Mouse (Mus musculus) limb, embryonic 11.5 days (tissue): ENCODE results near the gene Cdc5l. TPM values are rescaled to one million over a fixed set of nuclear protein-coding genes. Genes with fewer than 3 reads are reported as not detected.
"Not testable (repeated sequence)": the region's sequence is repeated elsewhere in the genome, so short reads cannot be mapped to it uniquely, and the experiment has no call there.

ENCODE experiments used
- ATAC-seq: fragments of 200-750 bp; cut with Nextera tagmentation; 2 replicates; pipeline ENCODE4 v1.8.0; 2017; ENCODE audit warnings: low read depth; ENCODE audit not compliant: insufficient number of reproducible peaks, low FRiP score, low TSS enrichment
- DNase-seq: peaks from one replicate; pipeline ENCODE4 v3.0.0-alpha.2; 2015; ENCODE audit warnings: low spot score
- H3K27ac ChIP-seq: fragments of 300-500 bp; sonication (generic); replicated peaks from 2 replicates; pipeline ENCODE4 v1.5.1; 2014; ENCODE audit warnings: low read depth, mild to moderate bottlenecking, low read length
- H3K27me3 ChIP-seq: fragments of 300-500 bp; sonication (generic); 2 replicates; pipeline ENCODE4 v1.6.1; 2014; ENCODE audit warnings: mild to moderate bottlenecking, low read length, mixed read lengths; ENCODE audit not compliant: control insufficient read depth, insufficient read depth
- H3K36me3 ChIP-seq: fragments of 300-500 bp; sonication (generic); 2 replicates; pipeline ENCODE4 v1.6.1; 2014; ENCODE audit warnings: mild to moderate bottlenecking, low read length, moderate library complexity, mixed read lengths; ENCODE audit not compliant: control insufficient read depth, insufficient read depth
- H3K4me1 ChIP-seq: fragments of 300-500 bp; sonication (generic); 2 replicates; pipeline ENCODE4 v1.6.1; 2014; ENCODE audit warnings: low read length, mixed read lengths; ENCODE audit not compliant: control insufficient read depth, insufficient read depth
- H3K4me2 ChIP-seq: fragments of 300-500 bp; sonication (generic); 2 replicates; pipeline ENCODE4 v1.6.1; 2014; ENCODE audit warnings: low read depth, mild to moderate bottlenecking, moderate library complexity; ENCODE audit not compliant: severe bottlenecking
- H3K4me3 ChIP-seq: fragments of 300-500 bp; sonication (generic); 2 replicates; pipeline ENCODE4 v1.5.1; 2014; ENCODE audit warnings: low read depth, low read length
- H3K9ac ChIP-seq: fragments of 300-500 bp; sonication (generic); 2 replicates; pipeline ENCODE4 v1.6.1; 2014; ENCODE audit warnings: mild to moderate bottlenecking, low read length
- H3K9me3 ChIP-seq: fragments of 300-500 bp; sonication (generic); 2 replicates; pipeline ENCODE4 v1.6.1; 2016; ENCODE audit warnings: low read length; ENCODE audit not compliant: control insufficient read depth
- WGBS: fragments of 180-500 bp; shearing (Covaris S2); extraction: QIAGEN DNeasy Blood & Tissue Kit; methylation state at CpG from one replicate; pipeline ENCODE4 v1.1.7; 2014; 5-methylcytosine and 5-hydroxymethylcytosine counted together
- polyA plus RNA-seq: library from polyadenylated mRNA; unstranded; fragments of >200 nt; fragmentation: Nextera tagmentation; extraction: Ambion mirVana; gene quantifications from 2 replicates; pipeline ENCODE4 v1.2.1, GENCODE M21; 2014

The Cdc5l gene
- polyA plus RNA-seq, 1 experiment from 2014 or later = 88.4 TPM

GRCm38 (mm10) chr17:45466701-45467100 lies 33.2 kb upstream of the Cdc5l start:
- H3K4me1 ChIP-seq = no peaks in the 10 kb centered on the region
- no peak overlapping the region for H3K4me3 ChIP-seq
- H3K27me3 ChIP-seq = no peaks in the 10 kb centered on the region
- no peak overlapping the region for H3K9ac ChIP-seq
- no peak overlapping the region for H3K4me2 ChIP-seq
- WGBS = 69% methylated on average over 2 of the region's 2 CpGs
- ATAC-seq (no peak), DNase-seq (no peak)
- H3K27ac ChIP-seq = no peak overlapping the region
- H3K36me3 ChIP-seq = no peaks in the 10 kb centered on the region
- H3K9me3 ChIP-seq = no peaks in the 10 kb centered on the region

DNA sequence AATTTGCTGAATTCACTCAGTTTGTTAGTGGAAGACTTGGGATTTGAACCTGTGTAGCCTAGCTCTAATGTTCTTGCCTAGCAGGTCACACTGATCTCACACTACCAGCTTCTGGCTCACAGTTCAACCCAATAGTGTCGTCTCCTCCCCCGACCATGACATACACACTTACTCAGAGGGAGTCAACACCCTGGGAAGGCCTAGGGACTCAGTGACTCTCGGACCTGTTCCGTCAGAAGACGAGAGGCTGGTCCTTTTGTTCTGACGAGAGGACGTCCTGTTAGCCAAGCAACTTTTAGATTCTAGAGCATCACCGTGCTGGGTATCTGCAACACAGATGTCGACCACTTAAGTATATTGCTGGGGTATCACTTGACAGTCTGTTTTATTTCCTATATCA lies 30.7 kb upstream of the Cdc5l start:
- DNase-seq = no peak
- no peak for ATAC-seq
- WGBS = 90% methylated on average over 9 of the region's 9 CpGs

GRCm38 (mm10) chr17:45462506-45462905 lies 29.0 kb upstream of the Cdc5l start:
- DNase-seq (no peak), ATAC-seq (no peak)
- Histone ChIP-seq H3K4me3 (no peak overlapping the region), H3K9ac (no peak overlapping the region), H3K4me2 (no peak overlapping the region), H3K4me1 (no peaks in the 10 kb centered on the region), H3K36me3 (no peaks in the 10 kb centered on the region), H3K27ac (no peak overlapping the region), H3K27me3 (no peaks in the 10 kb centered on the region), H3K9me3 (no peaks in the 10 kb centered on the region)
- 98% methylated on average over 4 of the region's 4 CpGs for WGBS

More for the DNA sequence above, 30.7 kb upstream of the Cdc5l start:
- Histone ChIP-seq H3K9ac (no peak overlapping the region), H3K27me3 (no peaks in the 10 kb centered on the region), H3K4me1 (no peaks in the 10 kb centered on the region), H3K27ac (no peak overlapping the region), H3K4me3 (no peak overlapping the region), H3K36me3 (no peaks in the 10 kb centered on the region), H3K9me3 (no peaks in the 10 kb centered on the region), H3K4me2 (no peak overlapping the region)

- no peak overlapping the region for H3K4me3 ChIP-seq
- DNase-seq (no peak), ATAC-seq (no peak)
- H3K27me3 ChIP-seq = no peaks in the 10 kb centered on the region
- 84% methylated on average over 8 of the region's 8 CpGs for WGBS
- H3K9me3 ChIP-seq = no peaks in the 10 kb centered on the region
- H3K36me3 ChIP-seq = no peaks in the 10 kb centered on the region
- no peak overlapping the region for H3K27ac ChIP-seq
- no peaks in the 10 kb centered on the region for H3K4me1 ChIP-seq
- no peak overlapping the region for H3K9ac ChIP-seq
- H3K4me2 ChIP-seq = no peak overlapping the region
These were observed 25.5 kb upstream of the Cdc5l start for GRCm38 (mm10) chr17:45459062-45459461.

DNA sequence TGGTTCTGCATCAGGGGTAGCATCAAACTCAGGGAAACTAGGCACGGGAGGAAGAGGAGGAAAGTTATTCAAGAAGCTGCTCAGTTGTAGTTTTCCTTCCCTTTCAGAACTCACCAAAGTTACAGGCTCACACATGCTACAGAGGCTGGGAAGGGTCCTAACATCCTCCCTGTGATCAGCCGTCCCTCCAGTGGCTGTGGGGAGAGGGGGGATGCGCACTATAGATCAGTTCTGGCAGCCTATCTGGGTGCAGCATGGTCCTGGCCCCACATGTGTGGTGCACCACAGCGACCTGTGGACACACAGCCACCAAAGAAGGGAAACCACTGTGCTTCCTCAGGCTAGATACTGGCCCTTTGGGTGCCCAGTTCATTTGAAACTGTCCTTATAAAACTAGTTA lies 25.0 kb upstream of the Cdc5l start:
- whole genome bisulfite sequencing = 77% methylated on average over 4 of the region's 4 CpGs
- Histone ChIP-seq H3K27ac (no peak overlapping the region), H3K36me3 (no peaks in the 10 kb centered on the region), H3K9ac (no peak overlapping the region), H3K4me3 (no peak overlapping the region), H3K27me3 (no peaks in the 10 kb centered on the region), H3K4me2 (no peak overlapping the region), H3K9me3 (no peaks in the 10 kb centered on the region), H3K4me1 (no peaks in the 10 kb centered on the region)
- DNase-seq (no peak), ATAC-seq (no peak)

DNA sequence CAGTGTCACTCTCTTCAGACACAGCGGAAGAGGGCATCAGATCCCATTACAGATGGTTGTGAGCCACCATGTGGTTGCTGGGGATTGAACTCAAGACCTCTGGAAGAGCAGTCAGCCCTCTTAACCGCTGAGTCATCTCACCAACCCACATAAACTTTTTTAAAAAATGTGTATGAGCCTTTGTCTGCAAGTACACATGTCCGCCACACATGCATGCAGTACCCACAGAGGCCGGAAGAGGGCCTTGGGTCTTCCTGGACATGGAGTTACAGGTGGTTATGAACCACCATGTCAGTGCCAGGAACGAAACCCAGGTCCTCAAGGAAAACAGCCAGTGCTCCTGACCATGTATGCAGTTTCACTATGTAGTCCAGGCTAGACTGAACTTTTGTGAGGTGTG lies 23.9 kb upstream of the Cdc5l start:
- 92% methylated on average over 5 of the region's 5 CpGs for WGBS
- no peaks in the 10 kb centered on the region for H3K9me3 ChIP-seq
- no peak overlapping the region for H3K9ac ChIP-seq
- no peak overlapping the region for H3K27ac ChIP-seq
- H3K36me3 ChIP-seq = no peaks in the 10 kb centered on the region
- H3K4me2 ChIP-seq = no peak overlapping the region
- DNase-seq (no peak), ATAC-seq (no peak)
- H3K4me1 ChIP-seq = no peaks in the 10 kb centered on the region
- H3K27me3 ChIP-seq = no peaks in the 10 kb centered on the region
- H3K4me3 ChIP-seq = no peak overlapping the region

DNA sequence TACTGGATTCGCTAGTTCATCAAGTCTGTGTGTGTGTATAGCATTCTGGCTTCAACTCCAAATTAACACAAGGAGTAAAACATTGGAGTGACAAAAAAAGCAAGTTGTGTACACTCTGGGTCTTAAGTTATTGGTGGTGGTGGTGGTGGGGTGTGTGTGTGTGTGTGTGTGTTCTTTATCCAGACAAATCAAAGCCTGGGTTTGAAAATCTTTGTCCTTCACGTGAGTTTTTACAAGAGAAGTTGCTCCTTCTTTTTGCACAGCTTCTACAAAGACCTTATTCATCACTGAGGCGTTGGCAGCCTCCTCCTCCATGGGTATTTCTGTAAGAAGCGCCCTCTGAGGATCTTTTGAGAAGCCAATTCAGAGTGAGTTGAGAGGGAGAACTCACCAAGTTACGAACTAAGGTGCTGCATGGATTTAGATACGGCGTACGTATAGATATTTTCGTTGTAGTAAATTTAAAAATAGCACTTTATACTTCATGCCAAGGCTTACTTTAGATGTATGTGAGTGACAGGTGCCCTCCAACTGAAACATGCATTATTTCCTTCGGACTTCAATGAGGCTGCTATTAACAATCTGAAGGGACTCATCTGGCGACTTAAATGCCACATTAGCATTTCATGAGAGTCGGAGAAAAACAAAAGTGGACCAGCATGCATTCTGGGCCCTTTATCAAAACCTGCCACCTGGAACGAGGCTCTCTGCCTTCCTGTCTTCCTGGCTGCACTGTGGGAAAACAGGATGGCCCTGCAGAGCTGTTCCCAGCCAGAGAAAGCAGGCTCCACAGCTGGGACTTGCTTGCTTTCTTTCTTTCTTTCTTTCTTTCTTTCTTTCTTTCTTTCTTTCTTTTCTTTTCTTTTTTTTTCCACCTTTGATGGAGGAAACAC lies 23.0 kb upstream of the Cdc5l start:
- no peak for ATAC-seq
- no peak overlapping the region for H3K4me2 ChIP-seq

GRCm38 (mm10) chr17:45455783-45456182 lies 22.2 kb upstream of the Cdc5l start:
- ATAC-seq, H3K4me2 ChIP-seq, DNase-seq: not testable (repeated sequence)

More for the DNA sequence above, 23.0 kb upstream of the Cdc5l start:
- 74% methylated on average over 13 of the region's 13 CpGs for WGBS
- Histone ChIP-seq H3K27ac (no peak overlapping the region), H3K9me3 (no peaks in the 10 kb centered on the region), H3K36me3 (no peaks in the 10 kb centered on the region), H3K4me3 (no peak overlapping the region), H3K4me1 (no peaks in the 10 kb centered on the region), H3K9ac (no peak overlapping the region), H3K27me3 (no peaks in the 10 kb centered on the region)
- no peak for DNase-seq

More at GRCm38 (mm10) chr17:45455783-45456182, 22.2 kb upstream of the Cdc5l start:
- not testable (repeated sequence) for H3K4me1 ChIP-seq, H3K4me3 ChIP-seq, H3K9ac ChIP-seq, H3K36me3 ChIP-seq, H3K27ac ChIP-seq, H3K27me3 ChIP-seq, H3K9me3 ChIP-seq
- 93% methylated on average over 8 of the region's 9 CpGs for WGBS
